Mouse (Mus musculus): ENCODE results near the gene Atxn7l1. TPM values are rescaled to one million over a fixed set of nuclear protein-coding genes. Genes with fewer than 3 reads are reported as not detected.

Atxn7l1 gene
- 13.5 and 16.8 TPM in 2 replicates for polyA plus RNA-seq (2015; fragmentation: Nextera tagmentation; extraction: Ambion mirVana)

DNA sequence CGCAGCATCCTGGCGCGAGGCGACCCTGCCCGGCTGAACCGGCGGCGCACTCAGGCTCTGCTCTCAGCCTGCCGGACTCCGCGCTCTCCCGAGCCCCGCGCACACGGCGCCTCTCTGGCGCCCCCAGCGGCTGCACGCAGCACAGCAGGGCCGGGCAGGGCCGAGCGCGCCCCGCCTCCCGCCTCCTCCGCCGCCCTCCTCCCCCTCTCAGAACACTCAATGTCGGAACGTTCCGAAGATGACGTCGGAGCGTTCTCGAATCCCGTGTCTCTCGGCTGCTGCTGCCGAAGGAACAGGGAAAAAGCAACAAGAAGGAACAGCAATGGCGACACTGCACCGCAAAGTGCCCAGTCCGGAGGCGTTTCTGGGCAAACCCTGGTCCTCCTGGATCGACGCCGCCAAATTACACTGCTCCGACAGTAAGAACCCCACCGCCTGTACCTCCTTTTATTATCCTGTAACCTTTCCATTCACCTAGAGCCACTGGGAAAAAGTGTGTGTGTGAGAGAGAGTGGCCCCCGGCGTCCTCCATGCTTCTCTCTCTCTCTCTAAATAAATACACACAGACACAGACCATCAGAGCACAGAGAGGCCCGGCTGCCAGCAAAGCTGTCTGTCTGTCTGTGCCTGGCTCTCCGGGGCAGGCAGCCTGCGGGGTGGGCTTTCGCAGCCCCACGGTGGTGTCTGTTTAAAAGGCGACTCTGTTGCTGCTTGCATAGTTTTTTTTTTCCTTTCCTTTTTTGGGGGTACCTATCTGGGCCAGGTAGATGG, at the start of gene Atxn7l1:
Gene Atxn7l1 (plus strand): TSS at position 197 of the 771 bp plus-strand sequence.
- under 1% methylated on average over 54 of the region's 54 CpGs for WGBS (ENCODE audit: insufficient replicate concordance)
- Histone ChIP-seq H3K4me3 (ENCODE audit: low read depth, low read length) (peak within 1 kb of the TSS; percentile 88), H3K27me3 (ENCODE audit: control insufficient read depth, insufficient read depth, low read depth, low read length) (peaks cover 31% of the 10 kb centered on the region), H3K9ac (ENCODE audit: low read depth, low read length) (peak within 1 kb of the TSS; percentile 89), H3K27ac (ENCODE audit: low read length) (peak within 1 kb of the TSS; percentile 81), H3K4me2 (ENCODE audit: low read depth, low read length) (peak within 1 kb of the TSS; percentile 91), H3K36me3 (ENCODE audit: control insufficient read depth, insufficient read depth) (no peaks in the 10 kb centered on the region), H3K9me3 (replicated peaks; ENCODE audit: control insufficient read depth, low read length) (no peaks in the 10 kb centered on the region), H3K4me1 (ENCODE audit: control insufficient read depth, low read depth, low read length) (peaks cover 25% of the 10 kb centered on the region)
- ATAC-seq (ENCODE audit: low read depth) = peak; percentile 93

GRCm38 (mm10) chr12:33101627-33102026, 45.9 kb upstream of the Atxn7l1 start:
- H3K27ac ChIP-seq (ENCODE audit: low read length) = no peak overlapping the region
- 67% methylated on average over 8 of the region's 8 CpGs for WGBS (ENCODE audit: insufficient replicate concordance)

GRCm38 (mm10) chr12:33102342-33103115, 45.0 kb upstream of the Atxn7l1 start:
- Histone ChIP-seq H3K9me3 (replicated peaks; ENCODE audit: control insufficient read depth, low read length) (no peaks in the 10 kb centered on the region), H3K4me2 (ENCODE audit: low read depth, low read length) (no peak overlapping the region), H3K4me3 (ENCODE audit: low read depth, low read length) (no peak overlapping the region), H3K27ac (ENCODE audit: low read length) (no peak overlapping the region), H3K9ac (ENCODE audit: low read depth, low read length) (no peak overlapping the region), H3K36me3 (ENCODE audit: control insufficient read depth, insufficient read depth) (no peaks in the 10 kb centered on the region), H3K4me1 (ENCODE audit: control insufficient read depth, low read depth, low read length) (no peaks in the 10 kb centered on the region), H3K27me3 (ENCODE audit: control insufficient read depth, insufficient read depth, low read depth, low read length) (no peaks in the 10 kb centered on the region)
- WGBS (ENCODE audit: insufficient replicate concordance) = 56% methylated on average over 15 of the region's 15 CpGs
- ATAC-seq (ENCODE audit: low read depth) = no peak

More at GRCm38 (mm10) chr12:33101627-33102026, 45.9 kb upstream of the Atxn7l1 start:
- H3K9ac ChIP-seq (ENCODE audit: low read depth, low read length) = no peak overlapping the region
- ATAC-seq (ENCODE audit: low read depth) = no peak
- no peaks in the 10 kb centered on the region for H3K4me1 ChIP-seq (ENCODE audit: control insufficient read depth, low read depth, low read length)
- no peak overlapping the region for H3K4me3 ChIP-seq (ENCODE audit: low read depth, low read length)
- no peaks in the 10 kb centered on the region for H3K9me3 ChIP-seq (replicated peaks; ENCODE audit: control insufficient read depth, low read length)
- H3K4me2 ChIP-seq (ENCODE audit: low read depth, low read length) = no peak overlapping the region
- no peaks in the 10 kb centered on the region for H3K36me3 ChIP-seq (ENCODE audit: control insufficient read depth, insufficient read depth)
- no peaks in the 10 kb centered on the region for H3K27me3 ChIP-seq (ENCODE audit: control insufficient read depth, insufficient read depth, low read depth, low read length)

GRCm38 (mm10) chr12:33105724-33106123, 41.8 kb upstream of the Atxn7l1 start:
- Histone ChIP-seq H3K36me3 (ENCODE audit: control insufficient read depth, insufficient read depth) (no peaks in the 10 kb centered on the region), H3K9ac (ENCODE audit: low read depth, low read length) (no peak overlapping the region), H3K4me3 (ENCODE audit: low read depth, low read length) (no peak overlapping the region), H3K27ac (ENCODE audit: low read length) (no peak overlapping the region), H3K27me3 (ENCODE audit: control insufficient read depth, insufficient read depth, low read depth, low read length) (no peaks in the 10 kb centered on the region), H3K4me1 (ENCODE audit: control insufficient read depth, low read depth, low read length) (no peaks in the 10 kb centered on the region), H3K9me3 (replicated peaks; ENCODE audit: control insufficient read depth, low read length) (no peaks in the 10 kb centered on the region), H3K4me2 (ENCODE audit: low read depth, low read length) (no peak overlapping the region)
- WGBS (ENCODE audit: insufficient replicate concordance) = 35% methylated on average over 4 of the region's 4 CpGs
- ATAC-seq (ENCODE audit: low read depth) = no peak

GRCm38 (mm10) chr12:33106438-33107167, 40.9 kb upstream of the Atxn7l1 start:
- Histone ChIP-seq H3K4me3 (ENCODE audit: low read depth, low read length) (no peak overlapping the region), H3K4me1 (ENCODE audit: control insufficient read depth, low read depth, low read length) (no peaks in the 10 kb centered on the region), H3K27ac (ENCODE audit: low read length) (no peak overlapping the region), H3K9ac (ENCODE audit: low read depth, low read length) (no peak overlapping the region), H3K4me2 (ENCODE audit: low read depth, low read length) (no peak overlapping the region), H3K36me3 (ENCODE audit: control insufficient read depth, insufficient read depth) (no peaks in the 10 kb centered on the region), H3K27me3 (ENCODE audit: control insufficient read depth, insufficient read depth, low read depth, low read length) (no peaks in the 10 kb centered on the region), H3K9me3 (replicated peaks; ENCODE audit: control insufficient read depth, low read length) (no peaks in the 10 kb centered on the region)
- ATAC-seq (ENCODE audit: low read depth) = no peak
- WGBS (ENCODE audit: insufficient replicate concordance) = 67% methylated on average over 10 of the region's 10 CpGs

GRCm38 (mm10) chr12:33109531-33109930, 38.0 kb upstream of the Atxn7l1 start:
- no peaks in the 10 kb centered on the region for H3K27me3 ChIP-seq (ENCODE audit: control insufficient read depth, insufficient read depth, low read depth, low read length)
- no peak overlapping the region for H3K4me2 ChIP-seq (ENCODE audit: low read depth, low read length)
- no peak overlapping the region for H3K9ac ChIP-seq (ENCODE audit: low read depth, low read length)
- H3K4me1 ChIP-seq (ENCODE audit: control insufficient read depth, low read depth, low read length) = no peaks in the 10 kb centered on the region
- no peaks in the 10 kb centered on the region for H3K9me3 ChIP-seq (replicated peaks; ENCODE audit: control insufficient read depth, low read length)
- no peak overlapping the region for H3K4me3 ChIP-seq (ENCODE audit: low read depth, low read length)
- H3K36me3 ChIP-seq (ENCODE audit: control insufficient read depth, insufficient read depth) = no peaks in the 10 kb centered on the region
- ATAC-seq (ENCODE audit: low read depth) = no peak
- H3K27ac ChIP-seq (ENCODE audit: low read length) = no peak overlapping the region

DNA sequence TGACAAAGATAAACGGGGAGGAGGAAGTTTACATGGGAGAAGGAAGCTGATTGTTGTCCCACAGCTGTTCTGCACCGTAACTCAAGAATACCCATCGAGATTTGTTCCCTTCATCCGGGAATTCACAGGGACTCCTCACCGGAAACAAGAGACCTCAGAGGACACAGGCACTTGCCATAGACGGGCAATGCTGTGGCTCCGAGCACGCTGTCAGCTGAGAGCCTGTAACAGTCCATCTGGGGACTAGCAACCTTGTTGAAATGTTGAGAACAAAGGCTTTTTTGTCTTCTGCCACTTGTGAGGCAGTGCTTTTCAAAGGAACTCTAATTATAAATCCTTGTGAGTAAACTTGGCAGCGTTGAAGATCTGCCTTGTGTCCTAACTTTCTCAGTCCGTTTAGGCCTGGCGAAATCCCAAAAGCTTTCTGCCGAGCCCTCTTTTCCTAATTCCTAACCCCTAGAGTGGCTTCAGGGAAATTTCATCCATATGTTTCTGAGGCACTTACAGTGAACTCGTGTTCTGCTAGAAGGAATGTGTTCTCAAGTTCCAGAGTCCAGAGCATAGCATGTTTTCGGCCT, 36.5 kb upstream of the Atxn7l1 start:
- Histone ChIP-seq H3K4me1 (ENCODE audit: control insufficient read depth, low read depth, low read length) (no peaks in the 10 kb centered on the region), H3K27me3 (ENCODE audit: control insufficient read depth, insufficient read depth, low read depth, low read length) (no peaks in the 10 kb centered on the region), H3K9me3 (replicated peaks; ENCODE audit: control insufficient read depth, low read length) (no peaks in the 10 kb centered on the region), H3K4me3 (ENCODE audit: low read depth, low read length) (no peak overlapping the region), H3K4me2 (ENCODE audit: low read depth, low read length) (no peak overlapping the region), H3K36me3 (ENCODE audit: control insufficient read depth, insufficient read depth) (no peaks in the 10 kb centered on the region), H3K9ac (ENCODE audit: low read depth, low read length) (no peak overlapping the region), H3K27ac (ENCODE audit: low read length) (peak overlapping the region; percentile 31; the same call in 1 of the 2 replicates)
- 22% methylated on average over 14 of the region's 14 CpGs for WGBS (ENCODE audit: insufficient replicate concordance)
- no peak for ATAC-seq (ENCODE audit: low read depth)

GRCm38 (mm10) chr12:33118624-33119301, 28.7 kb upstream of the Atxn7l1 start:
- Histone ChIP-seq H3K36me3 (ENCODE audit: control insufficient read depth, insufficient read depth) (no peaks in the 10 kb centered on the region), H3K4me1 (ENCODE audit: control insufficient read depth, low read depth, low read length) (no peaks in the 10 kb centered on the region), H3K9me3 (replicated peaks; ENCODE audit: control insufficient read depth, low read length) (no peaks in the 10 kb centered on the region), H3K27ac (ENCODE audit: low read length) (no peak overlapping the region), H3K4me2 (ENCODE audit: low read depth, low read length) (peak overlapping the region; percentile 3), H3K27me3 (ENCODE audit: control insufficient read depth, insufficient read depth, low read depth, low read length) (no peaks in the 10 kb centered on the region), H3K4me3 (ENCODE audit: low read depth, low read length) (no peak overlapping the region), H3K9ac (ENCODE audit: low read depth, low read length) (no peak overlapping the region)
- ATAC-seq (ENCODE audit: low read depth) = no peak
- 28% methylated on average over 15 of the region's 15 CpGs for WGBS (ENCODE audit: insufficient replicate concordance)
